Mouse (Mus musculus): ENCODE measurements around the gene Poglut1.

Poglut1 gene

DNA sequence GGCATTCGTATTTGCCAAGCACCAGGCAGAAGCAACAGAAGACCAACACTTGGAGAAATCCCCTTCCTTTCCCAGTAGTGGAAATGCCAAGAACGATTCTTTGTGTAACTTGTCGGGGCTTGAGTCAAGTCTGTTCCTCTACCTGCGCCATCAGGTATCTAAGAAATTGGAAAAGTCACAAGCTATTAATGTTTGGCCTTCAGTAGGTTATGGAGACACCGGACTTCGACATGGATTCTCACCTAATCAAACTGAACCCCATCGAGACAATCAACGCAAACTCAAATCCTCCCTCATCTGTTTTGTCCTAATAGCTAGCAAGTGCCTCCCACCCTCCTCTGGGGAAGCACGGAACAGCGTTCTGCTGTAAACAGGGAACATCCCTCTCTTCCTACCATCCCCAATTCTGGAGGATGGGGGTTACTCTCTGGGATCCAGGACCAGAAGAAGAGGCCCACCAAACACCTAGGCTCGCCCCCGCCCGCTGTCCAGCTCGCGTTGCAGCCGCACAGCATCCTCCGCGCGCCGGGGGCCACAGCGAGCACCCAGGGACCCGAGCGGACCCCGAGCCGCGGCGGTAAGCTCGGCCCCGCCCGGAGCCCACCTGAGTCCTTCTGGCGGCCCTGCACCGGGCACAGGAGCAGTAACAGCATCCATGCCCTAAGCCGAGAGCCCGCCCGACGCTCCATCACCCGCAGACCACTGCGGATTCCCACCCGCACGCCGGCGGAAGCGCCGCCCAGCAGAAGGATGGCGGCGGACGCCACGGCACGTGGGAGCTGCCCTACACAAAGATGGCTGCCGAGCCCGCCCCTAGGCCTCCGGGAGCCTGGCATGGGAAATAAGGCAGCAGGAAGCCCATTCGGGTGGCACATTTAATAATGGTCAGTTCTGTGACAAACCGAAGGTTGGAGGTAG, at the start of gene Poglut1:
Gene Poglut1 (minus strand): TSS at position 780 of the 918 bp plus-strand sequence.
- CTCF ChIA-PET, result interaction anchor here (1.4 kb wide), 1 partner anchor 17 kb away, joined by 3 read pairs; no protein-coding TSS in a partner anchor

DNA sequence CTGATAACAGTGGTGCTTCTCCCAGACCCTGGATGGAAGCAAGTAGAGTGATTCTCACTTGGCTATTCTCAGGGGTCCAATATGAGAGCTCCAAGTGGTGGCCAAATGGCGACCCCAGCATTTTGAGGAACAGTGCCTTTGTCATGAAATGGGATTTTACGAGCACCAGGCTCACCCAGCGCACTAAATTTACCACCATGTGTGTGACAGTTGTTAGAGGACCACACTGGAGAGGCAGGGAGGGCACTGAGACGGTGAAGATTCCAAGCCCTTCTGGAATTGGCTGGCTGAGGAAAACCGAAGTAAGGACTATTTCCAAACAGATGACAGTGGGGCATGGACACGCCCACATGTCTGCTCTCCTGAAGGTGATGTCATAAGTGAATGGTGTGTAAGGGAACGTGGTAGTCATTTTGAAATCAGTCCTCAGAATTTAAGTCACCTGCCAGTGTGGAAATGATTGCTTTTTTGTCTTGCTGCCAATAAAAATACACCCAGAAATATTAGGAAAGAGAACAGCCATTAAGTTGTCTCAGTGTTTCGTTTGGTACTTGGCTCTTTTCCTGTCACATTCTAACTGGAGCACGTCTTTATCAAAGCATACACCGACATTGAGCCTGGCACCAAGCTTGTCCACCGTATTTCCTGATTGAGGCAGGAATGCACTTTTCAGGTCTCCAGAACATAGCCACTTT, 49.1 kb upstream of the Poglut1 start:
- CTCF ChIA-PET, result no interaction called here

DNA sequence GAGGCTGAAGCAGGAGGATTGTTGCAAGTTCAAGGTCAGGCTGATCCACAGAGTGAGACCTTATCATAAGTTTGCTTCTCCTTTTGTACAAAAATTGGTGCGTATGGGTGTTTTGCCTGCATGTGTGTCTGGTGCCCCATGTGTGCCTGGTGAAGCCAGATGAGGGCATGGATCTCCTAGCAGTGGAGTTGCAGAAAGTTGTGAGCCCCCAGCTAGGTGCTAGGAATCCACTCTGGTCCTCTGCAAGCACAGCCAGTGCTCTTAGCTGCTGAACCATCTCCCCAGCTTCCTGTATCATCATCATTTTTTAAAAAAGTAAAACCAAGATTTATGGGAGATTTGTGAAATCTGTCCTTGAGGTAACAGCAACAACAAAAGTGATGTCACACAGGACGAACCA, 46.6 kb upstream of the Poglut1 start:
- CTCF ChIA-PET, result no interaction called here

DNA sequence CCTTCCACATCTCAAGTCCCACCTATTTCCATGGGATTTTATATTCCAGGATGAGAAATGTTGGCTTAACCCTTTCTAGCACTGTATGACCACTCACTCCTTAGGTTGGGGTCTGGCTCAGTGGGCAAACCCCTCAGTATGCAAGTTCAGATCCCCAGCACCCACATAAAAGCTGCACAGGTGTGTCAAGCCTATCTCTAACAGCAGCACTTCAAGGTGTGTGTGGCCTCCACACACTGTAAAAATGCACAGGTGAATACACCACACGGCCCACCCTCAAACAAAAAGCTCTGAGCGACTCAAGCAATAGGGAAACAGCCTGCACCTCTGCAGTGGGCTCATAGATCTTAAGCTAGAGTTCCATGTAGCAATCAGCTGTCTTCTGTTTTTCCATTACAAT, 46.0 kb upstream of the Poglut1 start:
- CTCF ChIA-PET, result no interaction called here

DNA sequence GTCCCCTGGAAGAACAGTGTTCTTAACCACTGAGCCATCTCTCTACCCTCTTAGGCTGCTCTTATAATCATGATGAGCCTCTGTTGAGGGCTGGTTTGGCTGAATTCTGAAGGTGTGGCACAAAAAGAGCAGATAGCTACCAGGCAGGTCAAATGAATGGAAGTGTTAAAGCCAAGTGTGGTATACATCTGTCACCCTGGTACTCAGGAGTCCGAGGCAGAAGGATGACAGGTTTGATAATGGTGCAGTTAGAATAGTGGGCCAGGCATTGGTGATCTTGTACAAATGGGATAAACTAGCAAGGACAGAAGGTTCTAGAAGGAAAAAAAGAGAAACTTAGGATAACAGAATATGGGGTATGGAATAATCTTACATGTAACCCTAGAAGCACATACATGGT, 44.4 kb upstream of the Poglut1 start:
- CTCF ChIA-PET, result interaction anchor here (0.7 kb wide), 1 partner anchor 119 kb away, joined by 3 read pairs; no protein-coding TSS in a partner anchor

DNA sequence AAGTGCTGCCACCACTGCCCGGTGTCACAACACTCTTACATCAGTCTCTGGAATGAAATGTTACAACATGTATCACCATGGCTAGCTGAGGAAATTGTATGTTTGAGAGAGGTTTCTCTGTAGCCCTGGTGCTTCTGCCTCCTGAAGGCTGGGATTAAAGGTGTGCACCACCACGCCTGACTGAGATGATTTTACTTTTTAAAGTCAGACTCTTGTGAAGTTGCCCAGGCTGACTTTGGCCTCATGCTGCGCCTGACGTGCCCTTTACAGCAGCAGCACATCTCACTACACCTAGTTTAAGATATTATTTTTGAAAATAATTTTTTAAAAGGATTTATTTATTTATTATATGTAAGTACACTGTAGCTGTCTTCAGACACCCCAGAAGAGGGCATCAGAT, 42.9 kb upstream of the Poglut1 start:
- CTCF ChIA-PET, result interaction anchor here (0.7 kb wide), 1 partner anchor 986 kb away, joined by 4 read pairs; no protein-coding TSS in a partner anchor

DNA sequence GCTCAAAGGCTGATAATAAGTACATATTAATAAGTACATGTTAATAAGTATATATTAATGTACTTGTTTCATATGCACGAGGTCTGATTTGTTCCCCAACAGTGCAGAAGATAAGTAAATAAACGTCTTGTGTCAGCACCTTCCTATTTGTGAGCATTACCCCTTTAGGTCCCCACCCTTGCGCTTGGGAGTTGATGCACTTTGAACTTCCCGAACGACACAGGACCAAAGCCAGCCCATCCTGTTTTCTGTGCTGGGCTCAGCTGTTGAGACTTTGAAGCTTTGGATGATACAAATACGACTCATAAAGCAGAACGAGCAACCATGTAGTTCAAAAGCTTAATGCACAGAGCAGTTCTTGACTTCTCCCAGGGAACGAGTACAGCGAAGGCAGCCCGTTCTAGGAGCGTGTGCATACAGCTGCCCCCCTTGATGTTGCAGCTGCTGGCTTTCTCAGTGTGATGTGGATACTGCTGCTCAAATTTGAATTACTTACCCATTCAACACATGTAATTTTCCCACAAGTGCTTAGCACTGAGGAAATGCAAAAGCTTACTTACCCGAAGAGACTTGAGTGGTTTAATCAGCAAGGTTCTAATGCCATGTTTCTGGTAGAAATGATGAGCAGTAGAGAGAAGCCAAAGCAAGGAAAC, 42.1 kb upstream of the Poglut1 start:
- CTCF ChIA-PET, result no interaction called here

DNA sequence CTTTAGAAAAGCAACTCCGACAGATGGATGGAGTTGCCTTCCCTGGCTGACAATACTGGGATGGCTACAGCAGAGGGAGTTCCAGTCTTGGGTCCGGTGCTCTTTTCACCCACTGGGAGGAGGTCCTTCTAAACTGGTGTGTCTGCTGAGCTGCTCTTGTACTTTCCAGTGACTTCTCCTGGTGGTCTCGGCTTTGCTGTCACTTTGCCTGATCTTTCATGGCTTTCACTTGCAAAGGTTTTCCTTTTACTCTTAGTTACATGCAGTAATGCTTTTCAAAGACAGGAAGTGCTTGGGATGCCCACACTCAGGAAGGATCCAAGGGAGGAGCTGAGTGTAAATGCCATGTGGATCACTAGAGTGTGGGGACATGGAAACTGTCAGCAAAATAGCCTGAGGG, 41.4 kb upstream of the Poglut1 start:
- CTCF ChIA-PET, result interaction anchor here (0.6 kb wide), 1 partner anchor 193 kb away, joined by 6 read pairs; no protein-coding TSS in a partner anchor

DNA sequence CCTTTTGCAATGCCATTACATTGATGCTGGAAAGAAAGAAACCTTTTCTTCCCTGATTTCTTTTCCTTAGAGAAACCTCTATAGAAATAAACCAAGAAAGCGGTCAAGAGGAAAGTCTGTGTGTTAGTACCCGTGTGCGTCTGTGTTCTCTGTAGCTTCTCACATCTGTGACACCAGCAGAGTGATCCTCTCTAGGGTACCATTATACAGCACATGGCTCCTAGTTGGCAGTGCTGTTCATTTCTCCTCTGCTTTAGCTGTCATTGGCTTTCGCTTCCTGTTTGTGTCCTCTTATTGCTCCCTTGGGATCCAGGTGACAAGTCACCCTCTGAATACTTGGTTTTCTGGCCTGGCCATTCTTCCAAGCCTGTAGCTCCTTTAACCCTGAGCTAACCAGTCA, 37.5 kb upstream of the Poglut1 start:
- CTCF ChIA-PET, result no interaction called here

DNA sequence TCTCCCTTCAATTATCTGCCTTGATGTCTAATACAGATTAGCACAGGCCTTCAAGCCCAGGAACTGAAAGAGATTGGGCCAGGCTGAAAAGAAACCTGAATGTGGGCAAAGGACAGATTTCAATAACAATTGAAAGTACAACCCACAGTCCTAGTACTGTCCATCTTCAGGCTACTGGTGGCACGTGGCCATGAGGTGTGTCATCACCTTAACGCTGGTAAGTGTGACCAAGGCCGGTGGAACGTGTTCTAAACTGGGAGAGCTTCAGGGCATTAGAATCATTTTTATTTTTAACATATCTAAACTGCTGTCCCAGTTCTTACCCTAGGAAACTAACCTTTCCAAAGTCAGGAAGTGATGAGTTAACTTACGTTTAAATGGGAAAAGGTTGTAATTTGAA, 37.1 kb upstream of the Poglut1 start:
- CTCF ChIA-PET, result no interaction called here

DNA sequence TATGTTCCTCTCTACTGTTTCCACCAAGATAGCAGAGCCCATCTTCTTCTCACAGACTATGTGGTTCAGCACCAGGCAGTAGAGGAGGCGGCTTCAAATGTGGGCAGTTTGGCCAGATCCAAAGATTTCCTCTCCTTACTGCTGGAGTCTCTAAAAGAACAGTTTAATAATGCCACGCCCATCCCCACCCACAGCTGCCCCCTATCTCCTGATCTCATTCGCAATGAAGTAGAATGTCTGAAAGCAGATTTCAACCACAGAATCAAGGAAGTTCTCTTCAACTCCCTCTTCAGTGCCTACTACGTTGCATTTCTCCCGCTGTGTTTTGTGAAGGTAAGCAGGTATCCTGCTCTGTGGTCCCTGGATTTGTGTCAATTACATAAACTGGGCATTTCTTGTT, 35.1 kb upstream of the Poglut1 start:
- CTCF ChIA-PET, result no interaction called here

DNA sequence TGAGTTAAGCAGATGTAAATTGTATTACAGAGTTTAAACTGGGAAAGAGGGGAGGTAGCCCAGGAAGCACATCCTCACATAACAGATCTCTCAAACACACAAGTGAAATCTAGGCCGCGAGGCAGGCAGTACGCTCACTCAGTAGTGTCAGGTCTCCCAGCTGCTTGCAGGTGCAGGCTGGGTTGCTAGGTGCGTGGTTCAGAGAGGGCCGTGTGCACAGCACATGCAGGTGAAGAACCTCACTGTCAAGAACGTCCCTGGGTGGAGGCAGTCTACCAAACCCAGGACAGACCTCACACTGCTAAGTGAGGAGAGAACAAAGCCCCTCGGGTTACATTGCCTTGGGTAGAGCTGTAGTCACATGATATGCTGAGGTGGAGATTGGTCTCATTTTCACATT, 34.7 kb upstream of the Poglut1 start:
- CTCF ChIA-PET, result no interaction called here

DNA sequence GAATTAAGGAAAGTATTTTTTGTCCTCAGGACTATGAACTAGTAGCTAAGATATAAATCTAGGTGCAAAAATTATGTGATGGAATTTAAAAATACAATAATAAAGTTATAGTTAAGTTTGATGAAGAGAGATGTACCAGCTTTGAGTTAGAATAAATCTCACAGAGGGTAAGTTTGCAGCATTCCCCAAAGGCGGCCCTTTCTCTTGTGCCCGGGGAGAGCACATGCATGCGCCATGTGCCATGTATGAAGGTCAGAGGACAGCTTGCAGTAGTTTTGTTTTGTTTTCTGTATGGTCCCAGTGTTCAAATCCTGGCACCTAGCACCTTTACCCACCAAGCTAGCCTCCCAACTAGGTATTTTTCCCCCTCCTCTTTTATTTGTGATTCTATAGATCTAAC, 21.4 kb upstream of the Poglut1 start:
- CTCF ChIA-PET, result no interaction called here

DNA sequence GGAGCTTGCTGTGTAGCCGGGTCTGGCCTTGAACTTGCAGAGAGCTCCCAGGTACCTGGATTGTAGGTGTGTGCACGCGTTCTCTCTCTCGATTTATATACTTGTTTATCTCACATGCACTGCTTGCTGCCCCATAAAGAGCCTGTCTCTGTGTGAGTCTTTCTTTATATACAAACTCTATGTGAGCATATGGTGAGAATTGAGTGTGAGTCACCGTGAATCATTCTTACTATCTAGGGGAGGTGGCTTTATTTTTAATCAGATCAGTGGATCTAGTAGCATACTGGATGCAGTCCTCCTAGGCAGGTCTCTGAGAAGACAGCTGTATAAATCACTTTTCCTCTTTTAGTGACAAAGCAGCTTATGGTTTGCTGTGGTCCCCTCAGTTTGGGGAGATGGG, 18.1 kb upstream of the Poglut1 start:
- CTCF ChIA-PET, result no interaction called here

DNA sequence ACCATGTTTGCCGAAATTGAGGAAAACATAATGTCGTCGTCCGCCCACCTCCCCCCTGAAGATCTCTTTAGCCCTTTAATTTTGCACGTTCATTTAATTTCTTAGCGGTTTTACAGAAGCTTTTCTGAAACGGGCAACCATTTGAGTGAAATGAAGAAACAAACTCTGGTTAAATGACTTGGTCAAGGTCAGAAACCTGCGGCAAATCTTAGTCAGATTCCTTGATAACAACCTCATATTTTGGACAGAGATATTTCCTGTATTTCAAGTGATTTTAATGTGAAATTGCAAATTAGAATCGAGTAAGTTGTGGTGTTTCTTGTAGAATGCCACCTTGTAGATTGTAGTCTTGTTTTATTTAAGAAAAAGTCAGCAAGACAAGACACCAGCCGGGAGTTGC, 13.5 kb upstream of the Poglut1 start:
- CTCF ChIA-PET, result no interaction called here

DNA sequence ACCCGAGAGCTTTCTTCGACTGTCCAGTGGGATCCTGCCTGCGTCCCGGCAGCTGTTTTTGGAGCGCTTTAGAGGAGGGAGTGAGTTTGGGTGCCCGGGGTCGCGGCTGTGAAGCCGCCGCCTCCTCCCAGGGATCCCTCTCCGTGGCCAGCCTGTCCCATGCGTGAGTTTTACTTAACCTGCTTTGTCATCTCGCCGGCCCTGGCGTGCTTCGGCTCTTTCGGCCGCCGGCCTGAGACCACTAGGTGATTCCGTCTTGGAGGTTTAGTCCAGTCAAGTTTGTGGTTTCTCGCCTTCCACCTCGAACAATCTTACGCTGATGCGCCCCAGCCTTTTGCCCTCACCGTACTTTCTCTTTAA, 12.9 kb upstream of the Poglut1 start:
- CTCF ChIA-PET, result interaction anchor here (0.6 kb wide), 1 partner anchor 1033 kb away, joined by 10 read pairs; no protein-coding TSS in a partner anchor

DNA sequence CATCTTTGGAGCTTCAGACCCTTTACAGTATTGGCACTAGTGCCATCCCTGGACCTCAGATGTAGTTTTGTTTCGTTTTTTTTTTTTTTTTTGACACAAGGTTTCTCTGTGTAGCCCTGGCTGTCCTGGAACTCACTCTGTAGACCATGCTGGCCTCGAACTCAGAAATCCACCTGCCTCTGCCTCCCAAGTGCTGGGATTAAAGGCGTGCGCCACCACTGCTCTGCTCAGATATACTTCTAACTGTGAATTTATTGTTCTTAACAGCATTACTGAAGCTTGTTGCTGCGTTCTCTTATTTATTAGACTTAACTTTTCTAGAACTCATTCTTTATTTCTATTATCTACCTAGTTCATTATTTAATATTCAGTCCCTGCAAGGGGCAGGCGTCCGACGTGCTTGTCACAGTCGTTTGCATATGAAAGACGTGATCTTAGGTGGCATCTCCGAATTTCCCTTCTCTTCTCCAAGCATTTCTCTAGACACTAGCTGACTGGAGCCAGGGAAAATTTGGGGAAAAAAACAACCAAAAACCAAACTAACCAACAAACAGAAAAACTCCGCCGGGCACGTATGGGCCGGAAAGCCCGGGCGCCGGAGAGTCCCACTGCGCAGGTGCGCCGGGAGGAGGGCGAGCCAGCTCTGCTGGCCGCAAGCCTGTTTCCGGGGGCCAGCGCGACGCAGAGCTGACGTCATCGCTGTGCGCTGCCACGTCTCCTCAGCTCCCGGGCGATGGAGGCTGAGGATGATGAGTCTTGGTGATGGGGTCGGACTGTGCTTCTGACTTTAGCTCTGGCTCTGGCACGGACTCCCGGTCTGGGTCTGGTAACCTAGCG, 12.3 kb upstream of the Poglut1 start:
- CTCF ChIA-PET, result interaction anchor here (0.6 kb wide), 1 partner anchor 1033 kb away, joined by 10 read pairs; no protein-coding TSS in a partner anchor

DNA sequence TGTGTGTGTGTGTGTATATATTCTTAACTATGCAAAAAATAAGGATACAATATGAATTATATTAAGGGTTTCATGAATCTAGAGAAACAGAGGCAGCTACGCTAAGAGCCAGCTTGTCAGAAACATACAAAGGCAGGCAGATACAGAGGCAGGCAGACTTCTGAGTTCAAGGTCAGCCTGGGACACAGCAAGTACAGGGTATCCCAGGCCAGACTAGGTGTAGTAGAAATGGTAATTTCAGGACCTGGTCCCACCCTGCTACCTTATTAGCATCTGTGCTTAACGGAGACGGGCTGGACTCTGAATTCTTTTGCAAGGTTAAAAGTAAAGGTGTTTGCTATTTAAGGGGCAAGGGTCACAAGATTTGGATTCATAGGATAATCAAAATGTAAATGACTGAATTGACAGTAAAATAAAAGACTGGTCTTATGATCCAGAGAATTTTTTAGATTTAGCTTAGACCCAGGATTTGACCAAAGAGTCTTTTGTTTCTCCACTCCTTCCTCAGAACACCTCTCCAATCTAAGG, 8.2 kb upstream of the Poglut1 start, which contains the start of gene Tmem39a:
Gene Tmem39a (plus strand): TSS at position 478 of the 528 bp plus-strand sequence.
- CTCF ChIA-PET, result no interaction called here

DNA sequence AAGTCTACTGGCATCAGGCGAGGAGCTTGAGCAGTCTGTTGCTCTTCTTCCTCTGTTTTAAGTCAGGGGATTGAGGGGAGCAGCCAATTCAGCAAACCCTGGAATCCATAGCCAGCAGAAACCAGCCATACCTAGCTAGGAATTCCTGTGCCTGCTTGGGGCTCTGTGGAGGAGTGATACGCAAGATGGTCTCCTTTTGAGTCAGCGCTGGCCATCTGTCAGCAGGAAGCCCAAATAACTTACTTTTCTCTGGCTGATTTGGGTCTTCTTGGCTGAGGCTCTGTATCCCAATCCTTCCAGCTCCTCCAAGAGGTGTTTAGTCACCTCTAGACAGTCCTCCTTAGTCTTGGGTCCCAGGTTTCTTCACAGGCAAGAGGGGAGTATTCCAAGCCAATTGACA, 5.9 kb upstream of the Poglut1 start:
- CTCF ChIA-PET, result no interaction called here

DNA sequence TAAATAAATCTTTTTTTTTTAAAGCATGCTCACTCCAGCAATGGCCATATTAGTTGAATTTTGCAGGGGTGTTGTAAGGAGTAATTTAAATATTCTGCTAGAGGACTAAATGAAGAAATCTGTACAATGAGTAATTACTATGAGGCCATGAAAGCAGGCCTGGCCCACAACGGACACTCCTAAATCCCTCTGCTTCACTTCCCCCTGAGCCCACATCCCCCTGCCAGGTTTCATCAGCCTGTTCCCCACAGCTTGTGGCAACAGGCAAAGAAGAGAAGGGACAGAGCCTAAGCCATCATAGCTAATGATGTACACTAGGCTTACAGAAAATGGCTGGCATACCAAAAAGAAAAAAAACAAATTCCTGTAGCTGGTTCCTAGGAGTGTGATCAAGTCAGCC, 2.1 kb downstream of the Poglut1 start:
- CTCF ChIA-PET, result interaction anchor here (1.1 kb wide), 1 partner anchor 20 kb away, joined by 3 read pairs; no protein-coding TSS in a partner anchor

DNA sequence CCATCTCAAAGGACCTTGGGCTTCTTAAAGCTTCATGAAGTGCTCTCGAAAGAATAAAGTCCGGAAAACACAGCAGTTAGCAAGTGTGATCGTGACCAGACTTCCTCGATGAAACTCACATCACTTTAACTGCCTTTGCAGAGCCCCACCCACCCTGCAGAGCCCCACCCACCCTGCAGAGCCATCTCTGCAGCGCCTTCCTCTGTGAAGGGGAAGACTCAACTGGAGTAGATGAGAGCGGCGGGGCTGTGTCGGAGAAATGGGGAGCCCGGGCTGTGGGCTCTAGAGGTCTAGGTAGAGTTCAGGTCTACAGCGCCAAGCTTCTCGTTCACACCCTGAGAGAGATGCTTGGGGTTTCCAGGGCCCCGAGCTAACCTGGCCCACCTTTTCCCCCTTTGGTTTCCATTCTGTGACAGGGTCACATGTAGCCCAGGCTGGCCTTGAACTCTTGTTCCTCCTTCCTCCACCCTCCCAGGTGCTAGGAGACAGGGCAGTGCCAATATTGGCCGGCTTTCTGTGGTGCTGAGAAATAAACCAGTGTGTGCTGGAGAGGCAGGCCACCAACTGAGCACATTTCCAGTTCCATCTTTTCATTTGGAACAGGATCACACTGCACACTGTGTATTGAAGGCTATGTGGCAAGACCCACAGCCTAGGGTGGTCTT, 11.2 kb downstream of the Poglut1 start:
- CTCF ChIA-PET, result no interaction called here
